Mouse (Mus musculus): ENCODE measurements around the gene Fcrl5. TPM values are rescaled to one million over a fixed set of nuclear protein-coding genes. Genes with fewer than 3 reads are reported as not detected.
"Not testable (repeated sequence)": the region's sequence is repeated elsewhere in the genome, so short reads cannot be mapped to it uniquely, and the experiment has no call there.

The Fcrl5 gene
- polyA plus RNA-seq, 1 experiment from 2014 or later = not detected

GRCm38 (mm10) chr3:87420645-87421044 is 14.9 kb upstream of the Fcrl5 start:
- H3K4me1 ChIP-seq (ENCODE audit: control insufficient read depth, insufficient read depth, low read length) = no peaks in the 10 kb centered on the region
- H3K9ac ChIP-seq (ENCODE audit: low read depth, low read length) = no peak overlapping the region
- no peaks in the 10 kb centered on the region for H3K27me3 ChIP-seq (ENCODE audit: control insufficient read depth, insufficient read depth, low read depth, low read length)
- no peak overlapping the region for H3K4me2 ChIP-seq (ENCODE audit: low read length)
- no peak for ATAC-seq
- H3K27ac ChIP-seq (ENCODE audit: low read length) = no peak overlapping the region
- 56% methylated on average over 1 of the region's 1 CpGs for WGBS
- no peaks in the 10 kb centered on the region for H3K36me3 ChIP-seq (ENCODE audit: control insufficient read depth, insufficient read depth, low read length)
- no peaks in the 10 kb centered on the region for H3K9me3 ChIP-seq (replicated peaks; ENCODE audit: control insufficient read depth, low read length, poor library complexity, severe bottlenecking)
- no peak overlapping the region for H3K4me3 ChIP-seq (ENCODE audit: low read depth, low read length)

DNA sequence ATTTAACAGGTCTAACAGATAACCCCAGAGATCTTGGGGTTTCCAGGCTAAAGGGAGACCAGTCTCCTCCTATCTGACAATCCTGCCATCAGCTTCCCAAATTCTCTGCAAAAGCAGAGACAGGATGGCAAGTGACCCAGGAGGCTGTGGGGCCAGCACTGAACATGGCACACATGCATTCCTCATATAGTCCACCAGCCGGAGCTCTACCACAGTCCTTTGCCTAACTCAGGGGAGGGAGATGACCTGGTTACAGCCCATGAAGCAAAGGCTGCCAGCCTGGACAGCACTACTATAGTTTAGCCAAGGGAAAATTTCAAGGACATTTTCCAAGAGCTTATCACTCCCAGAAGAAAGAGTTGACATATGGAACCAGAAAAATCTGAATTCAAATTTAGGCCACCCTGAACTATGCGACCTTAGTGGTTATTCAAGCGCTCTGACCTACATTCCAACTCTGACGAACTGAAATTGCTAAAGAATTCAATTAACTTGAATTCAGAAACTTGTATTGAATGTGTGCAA is 13.1 kb upstream of the Fcrl5 start:
- Histone ChIP-seq H3K27me3 (ENCODE audit: control insufficient read depth, insufficient read depth, low read depth, low read length) (no peaks in the 10 kb centered on the region), H3K27ac (ENCODE audit: low read length) (no peak overlapping the region), H3K9ac (ENCODE audit: low read depth, low read length) (no peak overlapping the region), H3K4me2 (ENCODE audit: low read length) (no peak overlapping the region), H3K9me3 (replicated peaks; ENCODE audit: control insufficient read depth, low read length, poor library complexity, severe bottlenecking) (no peaks in the 10 kb centered on the region), H3K4me1 (ENCODE audit: control insufficient read depth, insufficient read depth, low read length) (no peaks in the 10 kb centered on the region), H3K36me3 (ENCODE audit: control insufficient read depth, insufficient read depth, low read length) (no peaks in the 10 kb centered on the region), H3K4me3 (ENCODE audit: low read depth, low read length) (no peak overlapping the region)
- no peak for ATAC-seq
- 77% methylated on average over 4 of the region's 4 CpGs for WGBS

GRCm38 (mm10) chr3:87440586-87440985 is 5.0 kb downstream of the Fcrl5 start:
- no peaks in the 10 kb centered on the region for H3K9me3 ChIP-seq (replicated peaks; ENCODE audit: control insufficient read depth, low read length, poor library complexity, severe bottlenecking)
- 89% methylated on average over 1 of the region's 1 CpGs for WGBS

DNA sequence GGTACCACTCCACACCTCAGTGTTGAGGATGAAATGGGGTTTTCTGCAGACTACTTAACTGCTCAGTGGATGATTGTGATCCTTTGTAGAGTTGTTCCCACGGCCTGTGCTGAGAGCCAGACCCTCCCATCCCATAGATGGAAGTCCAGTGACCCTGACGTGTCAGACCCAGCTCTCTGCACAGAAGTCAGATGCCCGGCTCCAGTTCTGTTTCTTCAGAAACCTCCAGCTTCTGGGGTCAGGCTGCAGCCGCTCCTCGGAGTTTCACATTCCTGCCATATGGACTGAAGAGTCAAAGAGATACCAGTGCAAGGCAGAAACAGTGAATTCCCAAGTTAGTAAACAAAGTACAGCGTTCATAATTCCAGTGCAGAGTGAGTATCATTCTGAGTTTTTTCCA is 8.4 kb downstream of the Fcrl5 start:
- H3K9ac ChIP-seq (ENCODE audit: low read depth, low read length) = no peak overlapping the region
- WGBS = 82% methylated on average over 6 of the region's 6 CpGs
- ATAC-seq = no peak
- no peaks in the 10 kb centered on the region for H3K36me3 ChIP-seq (ENCODE audit: control insufficient read depth, insufficient read depth, low read length)
- H3K27me3 ChIP-seq (ENCODE audit: control insufficient read depth, insufficient read depth, low read depth, low read length) = no peaks in the 10 kb centered on the region
- H3K27ac ChIP-seq (ENCODE audit: low read length) = no peak overlapping the region
- no peak overlapping the region for H3K4me2 ChIP-seq (ENCODE audit: low read length)
- H3K4me3 ChIP-seq (ENCODE audit: low read depth, low read length) = no peak overlapping the region
- H3K4me1 ChIP-seq (ENCODE audit: control insufficient read depth, insufficient read depth, low read length) = no peaks in the 10 kb centered on the region
- no peaks in the 10 kb centered on the region for H3K9me3 ChIP-seq (replicated peaks; ENCODE audit: control insufficient read depth, low read length, poor library complexity, severe bottlenecking)

More at GRCm38 (mm10) chr3:87440586-87440985, 5.0 kb downstream of the Fcrl5 start:
- no peak for ATAC-seq
- Histone ChIP-seq H3K36me3 (ENCODE audit: control insufficient read depth, insufficient read depth, low read length) (no peaks in the 10 kb centered on the region), H3K4me2 (ENCODE audit: low read length) (no peak overlapping the region), H3K4me3 (ENCODE audit: low read depth, low read length) (no peak overlapping the region), H3K27ac (ENCODE audit: low read length) (no peak overlapping the region), H3K9ac (ENCODE audit: low read depth, low read length) (no peak overlapping the region), H3K4me1 (ENCODE audit: control insufficient read depth, insufficient read depth, low read length) (no peaks in the 10 kb centered on the region), H3K27me3 (ENCODE audit: control insufficient read depth, insufficient read depth, low read depth, low read length) (no peaks in the 10 kb centered on the region)

DNA sequence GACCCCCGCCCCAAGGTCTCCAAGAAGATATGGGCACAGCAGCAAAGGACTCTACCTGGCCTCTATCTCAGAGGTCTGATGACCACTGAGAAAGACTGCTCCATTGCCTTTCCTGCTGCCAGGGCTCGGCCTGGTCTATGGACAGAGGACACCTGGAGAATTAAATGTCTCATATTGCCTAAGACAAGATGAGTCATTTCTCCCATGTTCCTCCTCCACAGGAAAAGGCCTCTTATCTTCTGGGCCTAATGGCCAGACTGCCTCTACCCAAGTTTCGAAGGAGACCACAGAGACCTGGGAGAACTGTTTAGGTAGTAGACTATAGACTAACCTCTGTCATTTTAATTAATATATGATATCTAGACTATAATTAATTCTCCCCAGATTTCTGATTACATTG is 29.9 kb downstream of the Fcrl5 start:
- no peak overlapping the region for H3K9ac ChIP-seq (ENCODE audit: low read depth, low read length)
- no peaks in the 10 kb centered on the region for H3K9me3 ChIP-seq (replicated peaks; ENCODE audit: control insufficient read depth, low read length, poor library complexity, severe bottlenecking)
- no peak overlapping the region for H3K27ac ChIP-seq (ENCODE audit: low read length)
- H3K4me3 ChIP-seq (ENCODE audit: low read depth, low read length) = no peak overlapping the region
- WGBS = 88% methylated on average over 3 of the region's 3 CpGs
- H3K4me1 ChIP-seq (ENCODE audit: control insufficient read depth, insufficient read depth, low read length) = no peaks in the 10 kb centered on the region
- H3K36me3 ChIP-seq (ENCODE audit: control insufficient read depth, insufficient read depth, low read length) = no peaks in the 10 kb centered on the region
- ATAC-seq = no peak
- H3K27me3 ChIP-seq (ENCODE audit: control insufficient read depth, insufficient read depth, low read depth, low read length) = no peaks in the 10 kb centered on the region
- H3K4me2 ChIP-seq (ENCODE audit: low read length) = no peak overlapping the region

DNA sequence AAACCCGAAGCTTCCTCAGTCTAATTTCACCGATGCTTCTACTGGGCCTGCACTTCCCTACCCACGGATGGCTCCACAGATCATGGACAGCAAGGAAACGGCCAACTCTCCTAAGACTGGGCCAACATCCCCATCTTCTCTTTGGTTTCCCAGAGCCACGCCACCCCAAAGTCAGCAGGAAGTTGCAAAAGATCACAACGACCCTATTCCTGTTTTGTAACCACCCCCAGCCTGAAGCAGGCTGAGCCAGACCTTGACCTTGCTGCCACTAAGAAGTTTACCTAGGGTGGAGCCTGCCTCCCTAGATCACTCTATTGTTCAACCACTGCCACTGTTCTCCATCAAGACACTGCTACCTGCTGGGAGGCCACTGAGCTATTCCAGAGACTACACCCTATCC is 31.4 kb downstream of the Fcrl5 start:
- ATAC-seq = no peak
- H3K27ac ChIP-seq (ENCODE audit: low read length) = no peak overlapping the region
- H3K27me3 ChIP-seq (ENCODE audit: control insufficient read depth, insufficient read depth, low read depth, low read length) = no peaks in the 10 kb centered on the region
- H3K4me2 ChIP-seq (ENCODE audit: low read length) = no peak overlapping the region
- 78% methylated on average over 6 of the region's 6 CpGs for WGBS
- no peaks in the 10 kb centered on the region for H3K9me3 ChIP-seq (replicated peaks; ENCODE audit: control insufficient read depth, low read length, poor library complexity, severe bottlenecking)
- H3K4me1 ChIP-seq (ENCODE audit: control insufficient read depth, insufficient read depth, low read length) = no peaks in the 10 kb centered on the region
- no peak overlapping the region for H3K4me3 ChIP-seq (ENCODE audit: low read depth, low read length)
- H3K36me3 ChIP-seq (ENCODE audit: control insufficient read depth, insufficient read depth, low read length) = no peaks in the 10 kb centered on the region
- no peak overlapping the region for H3K9ac ChIP-seq (ENCODE audit: low read depth, low read length)

- WGBS = 87% methylated on average over 9 of the region's 9 CpGs
- ATAC-seq = no peak
Measured at GRCm38 (mm10) chr3:87467416-87467815, 31.8 kb downstream of the Fcrl5 start.

DNA sequence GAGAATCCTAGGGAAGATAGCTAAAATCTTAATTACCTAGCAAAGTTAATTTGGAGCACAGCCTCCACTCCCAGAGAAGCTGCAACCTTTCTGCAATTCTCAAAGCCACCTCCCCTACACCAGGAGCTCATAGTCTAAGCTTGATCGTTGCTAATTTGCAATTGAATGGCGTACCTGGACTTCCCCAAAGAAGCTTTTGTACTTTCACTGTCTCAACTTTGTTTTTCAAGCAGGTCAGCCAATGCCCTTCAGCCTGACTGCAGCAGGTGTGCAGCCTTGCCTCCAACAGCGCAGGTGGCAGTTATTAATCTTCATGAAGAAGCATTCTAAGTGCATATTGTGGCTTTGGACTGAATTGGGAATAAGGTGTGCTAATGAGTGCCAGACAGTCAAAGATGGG is 42.4 kb downstream of the Fcrl5 start:
- not testable (repeated sequence) for H3K27ac ChIP-seq (ENCODE audit: low read length); H3K27me3 ChIP-seq (ENCODE audit: control insufficient read depth, insufficient read depth, low read depth, low read length); H3K4me3 ChIP-seq (ENCODE audit: low read depth, low read length); H3K36me3 ChIP-seq (ENCODE audit: control insufficient read depth, insufficient read depth, low read length); H3K9ac ChIP-seq (ENCODE audit: low read depth, low read length); H3K4me1 ChIP-seq (ENCODE audit: control insufficient read depth, insufficient read depth, low read length); ATAC-seq; H3K4me2 ChIP-seq (ENCODE audit: low read length); H3K9me3 ChIP-seq (replicated peaks; ENCODE audit: control insufficient read depth, low read length, poor library complexity, severe bottlenecking)
- 87% methylated on average over 3 of the region's 3 CpGs for WGBS

More at GRCm38 (mm10) chr3:87467416-87467815, 31.8 kb downstream of the Fcrl5 start:
- no peak overlapping the region for H3K4me2 ChIP-seq (ENCODE audit: low read length)
- H3K27ac ChIP-seq (ENCODE audit: low read length) = no peak overlapping the region
- no peaks in the 10 kb centered on the region for H3K4me1 ChIP-seq (ENCODE audit: control insufficient read depth, insufficient read depth, low read length)
- H3K36me3 ChIP-seq (ENCODE audit: control insufficient read depth, insufficient read depth, low read length) = no peaks in the 10 kb centered on the region
- H3K4me3 ChIP-seq (ENCODE audit: low read depth, low read length) = no peak overlapping the region
- no peaks in the 10 kb centered on the region for H3K27me3 ChIP-seq (ENCODE audit: control insufficient read depth, insufficient read depth, low read depth, low read length)
- H3K9ac ChIP-seq (ENCODE audit: low read depth, low read length) = no peak overlapping the region
- no peaks in the 10 kb centered on the region for H3K9me3 ChIP-seq (replicated peaks; ENCODE audit: control insufficient read depth, low read length, poor library complexity, severe bottlenecking)

- not testable (repeated sequence) for H3K4me3 ChIP-seq (ENCODE audit: low read depth, low read length); H3K27me3 ChIP-seq (ENCODE audit: control insufficient read depth, insufficient read depth, low read depth, low read length); H3K36me3 ChIP-seq (ENCODE audit: control insufficient read depth, insufficient read depth, low read length)
Measured at GRCm38 (mm10) chr3:87478596-87478995, 43.0 kb downstream of the Fcrl5 start.

More at GRCm38 (mm10) chr3:87478596-87478995, 43.0 kb downstream of the Fcrl5 start:
- 84% methylated on average over 6 of the region's 6 CpGs for WGBS
- not testable (repeated sequence) for H3K4me2 ChIP-seq (ENCODE audit: low read length); H3K27ac ChIP-seq (ENCODE audit: low read length); H3K4me1 ChIP-seq (ENCODE audit: control insufficient read depth, insufficient read depth, low read length); H3K9ac ChIP-seq (ENCODE audit: low read depth, low read length); H3K9me3 ChIP-seq (replicated peaks; ENCODE audit: control insufficient read depth, low read length, poor library complexity, severe bottlenecking); ATAC-seq

Measured in midbrain, embryonic 16.5 days (tissue).